Comparison of ENCODE assay signal across 19 mouse cellular contexts in the genomic region with DNA sequence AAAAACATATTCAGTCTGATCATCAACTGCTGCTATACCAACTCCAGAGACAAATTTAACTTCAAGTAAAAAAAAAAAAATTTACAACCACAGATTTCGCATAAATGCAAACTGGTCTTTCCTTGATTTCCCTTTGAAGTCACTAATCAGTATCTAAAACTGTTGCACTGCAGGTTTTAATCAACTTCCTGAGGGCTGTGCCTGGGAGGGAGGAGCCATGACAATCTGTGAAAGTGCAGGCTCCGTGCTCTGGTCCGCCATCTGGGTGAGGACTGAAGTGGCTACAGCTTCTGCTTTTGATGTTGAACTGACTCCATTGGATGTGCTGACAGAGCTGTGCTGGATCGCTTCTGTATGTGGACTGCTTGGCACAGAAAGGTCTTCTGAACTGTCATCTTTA. TPM values are rescaled to one million over a fixed set of nuclear protein-coding genes. Genes with fewer than 3 reads are reported as not detected.
DNase-seq lines count a peak whose midpoint lies in the region; ATAC-seq and TF ChIP-seq lines count a peak whose summit lies in the region.
"Had no signal": no experiment of that assay in that cellular context is flagged by ENCODE, and none has a peak within 500 bp of the region (broad histone marks: within the 10 kb centered on the region; RNA-seq: fewer than 3 reads in every experiment).

No protein-coding gene starts in this region.

- no peak for ATAC-seq in heart, embryonic 15.5 days (replicated peaks; ENCODE audit: insufficient number of reproducible peaks, insufficient read depth, low FRiP score, low read depth)
- ATAC-seq in megakaryocyte-erythroid progenitor cell, adult 5-6 weeks (replicated peaks; ENCODE audit: low FRiP score, low TSS enrichment, poor library complexity, severe bottlenecking) = peak; percentile 95
- ATAC-seq: forebrain, embryonic 14.5 days; intestine, embryonic 15.5 days; Patski had no signal

- H3K36me3 ChIP-seq in heart, embryonic 15.5 days = 0 out of 2 replicates have a peak, but pooled peaks cover 10% of the 10 kb centered on the region
- H3K36me3 ChIP-seq in thymus, adult 2 months (ENCODE audit: control insufficient read depth, insufficient read depth, low read length) = peaks cover 41% of the 10 kb centered on the region

- no peak overlapping the region for H3K9ac ChIP-seq in heart, embryonic 15.5 days
- H3K9ac ChIP-seq: intestine, embryonic 15.5 days had no signal

- H3K9me3 ChIP-seq in heart, embryonic 15.5 days (replicated peaks) = no peaks in the 10 kb centered on the region
- H3K9me3 ChIP-seq: hindbrain, embryonic 10.5 days; intestine, embryonic 15.5 days had no signal

- peak overlapping the region; percentile 24 for H3K27ac ChIP-seq in heart, embryonic 15.5 days
- no peak overlapping the region for H3K27ac ChIP-seq in thymus, adult 2 months (ENCODE audit: control insufficient read depth, insufficient read depth, low read length)
- H3K27ac ChIP-seq: gastrocnemius, adult 2 months; hindbrain, embryonic 10.5 days; intestine, embryonic 15.5 days; stomach, postnatal 0 days had no signal

- no peak for TF ChIP-seq POLR2A in thymus, adult 2 months (IDR thresholded peaks at IDR 0.05; ENCODE audit: control insufficient read depth, extremely low read depth, insufficient read depth, low read length, poor library complexity)

- TF ChIP-seq CTCF in thymus, adult 2 months (IDR thresholded peaks at IDR 0.05; ENCODE audit: borderline replicate concordance, control insufficient read depth, extremely low read depth, insufficient read depth, low read length, poor library complexity) = no peak

- no peaks in the 10 kb centered on the region for H3K27me3 ChIP-seq in heart, embryonic 15.5 days
- no peaks in the 10 kb centered on the region for H3K27me3 ChIP-seq in thymus, adult 2 months (ENCODE audit: control insufficient read depth, insufficient read depth, low read length)
- H3K27me3 ChIP-seq: intestine, embryonic 15.5 days; Patski had no signal

- H3K4me2 ChIP-seq in heart, embryonic 15.5 days = no peak overlapping the region
- H3K4me2 ChIP-seq: heart, embryonic 11.5 days; intestine, embryonic 15.5 days had no signal

- H3K4me1 ChIP-seq in heart, embryonic 15.5 days (replicated peaks) = peaks cover 15% of the 10 kb centered on the region
- no peaks in the 10 kb centered on the region for H3K4me1 ChIP-seq in thymus, adult 2 months (replicated peaks; ENCODE audit: control insufficient read depth, insufficient read depth, low read length)
- H3K4me1 ChIP-seq: hindbrain, embryonic 10.5 days; intestine, embryonic 15.5 days had no signal

- no peak for DNase-seq in heart, adult 8-10 months (ENCODE audit: low spot score)
- peak; percentile 4 for DNase-seq in thymus, postnatal 14 days
- DNase-seq in thymus, adult 2 months = no peak
- peak; percentile 9 for DNase-seq in c-Kit-positive CD71-negative TER-119-negative erythroid progenitor cells, embryonic 14.5 days (ENCODE audit: low read depth)
- no peak for DNase-seq in left cerebral cortex, adult 8-10 months (ENCODE audit: low spot score in 2 of 2)
- DNase-seq in testis, postnatal 10 days (ENCODE audit: low spot score) = no peak
- DNase-seq: cerebellum, adult 18-20 months; embryo, embryonic 11 days; gastrocnemius, adult 2 months; lung, postnatal 10 days had no signal

- H3K4me3 ChIP-seq in heart, embryonic 15.5 days = no peak overlapping the region
- no peak overlapping the region for H3K4me3 ChIP-seq in thymus, adult 2 months (ENCODE audit: control insufficient read depth, insufficient read depth, low read length)
- H3K4me3 ChIP-seq: gastrocnemius, adult 2 months; hindbrain, embryonic 10.5 days; intestine, embryonic 15.5 days had no signal

- 31% methylated on average over 4 of the region's 4 CpGs for WGBS in heart, embryonic 15.5 days
- 31% methylated on average over 4 of the region's 4 CpGs for WGBS in thymus, adult 2 months

RNA-seq across cellular contexts. Expression of gene Chn1, which starts 43.6 kb away (rescaled TPM):
- 21.2 and 24.0 TPM in 2 replicates for polyA plus RNA-seq in heart, embryonic 15.5 days (2015; fragmentation: Nextera tagmentation; extraction: Ambion mirVana)
- 10 to 100 TPM; 35.8 to 43.6 (median 36.3) TPM for total RNA-seq in heart, adult 8-10 months (2022)
- 1.7 and 3.1 TPM in 2 replicates for polyA plus RNA-seq in thymus, adult 2 months (2012; rRNA removed)
- 1.2 TPM in 1 of 2 replicates, not detected in the other for total RNA-seq in megakaryocyte-erythroid progenitor cell, adult 5-6 weeks (2014; fragmentation: Nextera tagmentation)
- total RNA-seq in megakaryocyte-erythroid progenitor cell, adult 5-6 weeks (2017) = not detected in 2 replicates
- total RNA-seq in left cerebral cortex, adult 8-10 months (2022) = 1,000 to 10,000 TPM; 1,322 to 1,483 (median 1,424) TPM
- polyA plus RNA-seq: liver, adult 2 months had no signal

Comparison
In these comparisons a context has a peak if more than half of its experiments do, and no peak if none do; other contexts are left out.
1. DNase-seq: peak in thymus, postnatal 14 days (single experiment) and c-Kit-positive CD71-negative TER-119-negative erythroid progenitor cells, embryonic 14.5 days (single experiment); none in heart, adult 8-10 months (single experiment), thymus, adult 2 months (single experiment), left cerebral cortex, adult 8-10 months (0 of 2) and testis, postnatal 10 days (single experiment).
2. RNA of gene Chn1, which starts 43.6 kb away (total RNA-seq): 1,322 to 1,483 TPM in left cerebral cortex, adult 8-10 months and 35.8 to 43.6 TPM in heart, adult 8-10 months; 1.2 TPM in megakaryocyte-erythroid progenitor cell, adult 5-6 weeks; every median in the first group is over 10 times any median in the second.